Mouse (Mus musculus): ENCODE measurements around the gene Fads6. TPM values are rescaled to one million over a fixed set of nuclear protein-coding genes. Genes with fewer than 3 reads are reported as not detected.
A peak's percentile ranks its signal among the peaks of the same experiment; 100 is the strongest.

The Fads6 gene
- total RNA-seq, 2 experiments from 2014 or later: 0.58 to 2.3 TPM

- ATAC-seq (ENCODE audit: poor library complexity, severe bottlenecking): no peak
Measured at GRCm38 (mm10) chr11:115262954-115263353, 34.5 kb downstream of the Fads6 start.

DNA sequence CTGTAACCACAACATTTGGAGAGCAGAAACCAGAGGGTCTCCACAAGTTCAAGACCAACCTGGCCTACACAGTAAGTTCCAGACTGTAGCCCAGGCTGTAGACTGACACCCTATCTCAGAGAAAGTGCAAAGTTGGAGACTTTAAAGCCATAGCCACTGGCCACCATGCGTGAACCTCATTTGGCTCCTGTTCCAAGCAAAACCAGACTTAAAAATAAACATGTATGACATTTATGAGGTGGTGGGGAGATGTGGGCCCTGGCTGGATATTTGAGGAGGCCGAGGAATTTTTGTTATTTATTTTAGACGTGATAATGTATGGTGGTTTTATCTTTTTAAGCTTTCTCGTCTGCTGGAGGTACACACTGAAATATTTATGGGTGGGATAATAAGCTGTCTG, 38.3 kb downstream of the Fads6 start:
- no peak for ATAC-seq (ENCODE audit: poor library complexity, severe bottlenecking)

GRCm38 (mm10) chr11:115257775-115258510, 39.5 kb downstream of the Fads6 start:
- ATAC-seq (ENCODE audit: poor library complexity, severe bottlenecking): no peak

DNA sequence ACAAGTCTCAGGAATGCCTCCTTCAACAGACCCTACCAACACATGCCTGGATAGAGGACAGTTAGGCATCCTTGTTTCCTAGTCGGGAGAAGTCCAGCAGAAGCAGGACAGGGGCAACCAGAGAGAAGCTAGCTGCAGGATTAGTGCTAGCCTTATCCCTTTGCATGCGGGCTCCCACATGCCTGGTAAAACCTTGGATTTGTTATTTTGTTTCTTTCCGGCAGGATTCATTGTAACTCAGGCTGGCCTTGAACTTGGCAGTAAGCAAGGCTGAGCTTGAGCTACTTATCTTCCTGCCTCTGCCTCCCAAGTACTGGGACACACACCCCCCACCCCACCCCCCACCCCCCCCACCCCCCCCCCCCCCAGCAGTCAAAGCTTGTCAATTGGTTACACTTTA, 46.2 kb downstream of the Fads6 start:
- ATAC-seq (ENCODE audit: poor library complexity, severe bottlenecking): no peak

DNA sequence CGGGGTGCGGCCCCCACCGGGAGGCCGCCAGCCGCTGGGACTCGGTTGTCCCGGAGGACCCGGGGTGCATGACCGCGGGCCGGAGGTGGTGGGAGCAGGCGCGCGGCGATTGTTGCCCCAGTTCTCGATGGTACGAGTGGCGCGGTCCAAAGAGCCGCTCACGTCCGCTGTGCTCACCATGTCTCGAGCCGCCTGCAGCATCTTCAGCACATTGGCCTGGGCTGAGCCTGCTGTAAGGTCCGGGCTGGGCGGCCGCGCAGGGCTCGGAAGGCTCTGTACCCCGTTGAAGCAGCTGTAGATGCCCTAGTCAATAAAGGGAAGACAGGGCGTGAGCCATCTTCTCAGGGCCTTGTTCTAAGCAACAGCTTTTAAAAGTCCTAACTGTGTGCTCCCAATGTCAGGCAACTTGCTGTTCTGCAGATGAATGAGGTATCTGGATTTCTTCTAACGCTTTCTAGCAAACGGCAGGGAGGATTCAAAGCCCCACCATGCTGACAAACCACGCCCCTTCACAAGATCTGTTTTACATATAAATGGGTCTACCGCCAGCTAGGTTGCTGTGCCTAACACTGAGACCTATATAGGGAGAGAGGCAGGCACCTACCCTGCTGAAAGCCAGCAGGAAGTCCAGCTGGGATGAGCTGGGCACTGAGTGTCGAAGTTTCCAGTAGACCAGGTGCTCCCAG, 46.9 kb downstream of the Fads6 start:
- ATAC-seq (ENCODE audit: poor library complexity, severe bottlenecking): no peak; the same call in 1 of the 2 replicates

- ATAC-seq (ENCODE audit: poor library complexity, severe bottlenecking): 0 out of 2 replicates have a peak, but pooled peaks have one; percentile 6
Measured at GRCm38 (mm10) chr11:115249721-115250404, 47.6 kb downstream of the Fads6 start.

DNA sequence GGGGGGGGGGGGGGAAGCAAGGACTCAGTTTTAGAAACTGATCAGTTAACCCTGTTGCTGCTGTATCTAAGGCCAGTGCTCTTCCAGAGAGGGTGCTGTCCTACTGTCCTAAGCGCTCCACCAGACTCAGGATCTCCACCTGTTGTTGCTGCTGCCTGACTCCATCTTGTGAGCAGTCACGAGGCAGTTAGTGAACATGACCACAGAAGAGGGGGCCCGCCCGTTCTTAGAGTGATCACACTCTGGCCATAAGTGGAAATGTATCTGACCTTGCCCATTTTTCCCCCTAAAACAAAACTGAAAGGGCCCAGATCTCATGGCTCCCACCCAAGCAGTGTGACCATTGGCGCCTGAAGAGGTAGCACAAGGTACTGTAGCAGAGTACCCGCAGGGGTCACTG, 49.5 kb downstream of the Fads6 start:
- no peak for ATAC-seq (ENCODE audit: poor library complexity, severe bottlenecking)

- no peak for ATAC-seq (ENCODE audit: poor library complexity, severe bottlenecking)
Measured at GRCm38 (mm10) chr11:115247240-115247639, 50.2 kb downstream of the Fads6 start.

DNA sequence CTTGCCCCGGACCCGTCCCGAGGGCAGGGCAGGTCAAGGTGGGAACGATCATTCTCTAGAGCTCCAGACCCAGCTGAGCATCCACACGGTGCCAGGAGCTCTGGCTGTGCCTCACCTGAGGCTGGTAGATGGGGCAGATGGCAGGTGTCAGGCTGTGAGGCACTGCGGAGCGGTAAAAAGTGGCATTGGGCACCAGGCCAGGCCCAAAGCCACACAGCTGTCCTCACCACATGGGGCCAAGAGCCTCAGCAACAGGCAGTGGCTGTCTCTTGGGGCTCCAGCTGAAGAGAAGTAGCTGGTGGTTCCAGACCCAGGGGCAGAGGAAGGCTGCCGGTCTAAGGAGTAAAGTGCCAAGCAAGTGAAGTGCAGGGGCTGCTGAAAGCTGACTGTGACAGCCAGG, 51.1 kb downstream of the Fads6 start:
- ATAC-seq (ENCODE audit: poor library complexity, severe bottlenecking): no peak

GRCm38 (mm10) chr11:115244840-115245239, 52.6 kb downstream of the Fads6 start:
- no peak for ATAC-seq (ENCODE audit: poor library complexity, severe bottlenecking)

GRCm38 (mm10) chr11:115243783-115244182, 53.7 kb downstream of the Fads6 start:
- ATAC-seq (ENCODE audit: poor library complexity, severe bottlenecking): no peak

GRCm38 (mm10) chr11:115242746-115243145, 54.7 kb downstream of the Fads6 start:
- no peak for ATAC-seq (ENCODE audit: poor library complexity, severe bottlenecking)

DNA sequence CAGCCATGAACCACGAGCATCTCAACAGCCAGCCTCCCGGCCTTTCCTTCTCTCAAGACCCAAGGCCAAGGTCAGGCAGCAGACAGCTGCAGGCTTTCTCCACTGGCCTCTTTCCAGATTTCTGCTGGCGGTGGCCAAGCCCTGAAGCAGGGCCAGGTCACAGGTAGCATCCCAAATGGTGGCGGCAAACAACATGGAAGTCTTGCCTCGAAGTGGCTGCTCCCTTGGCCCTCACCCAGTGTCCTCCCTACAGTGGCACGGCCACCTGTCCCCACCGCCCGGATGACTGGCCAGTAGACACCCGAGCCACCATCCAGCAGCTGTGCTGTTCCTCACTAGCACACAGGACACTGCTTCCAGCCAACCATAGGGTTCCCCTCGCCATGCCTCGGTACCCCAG, 56.1 kb downstream of the Fads6 start:
- no peak for ATAC-seq (ENCODE audit: poor library complexity, severe bottlenecking)

DNA sequence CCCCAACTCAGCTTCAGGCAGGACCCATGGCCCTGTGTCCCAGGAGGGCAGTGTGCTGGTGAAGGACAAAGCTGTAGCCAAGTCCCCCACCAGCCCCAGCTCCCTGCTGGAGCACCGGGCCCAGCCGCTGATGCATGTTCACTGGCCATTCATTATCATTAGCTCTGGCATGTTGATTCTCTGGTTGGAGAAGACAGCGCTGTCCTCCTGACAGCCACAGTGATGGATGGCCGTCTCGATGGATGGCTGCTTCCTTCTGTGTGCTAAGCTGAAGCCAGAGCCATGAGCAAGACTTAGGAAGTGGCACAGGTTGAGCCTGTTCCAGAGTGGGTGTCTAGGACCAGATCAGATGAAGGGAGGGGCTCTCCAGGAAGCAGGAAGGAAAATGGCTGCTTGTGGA, 60.9 kb downstream of the Fads6 start:
- no peak for ATAC-seq (ENCODE audit: poor library complexity, severe bottlenecking)

DNA sequence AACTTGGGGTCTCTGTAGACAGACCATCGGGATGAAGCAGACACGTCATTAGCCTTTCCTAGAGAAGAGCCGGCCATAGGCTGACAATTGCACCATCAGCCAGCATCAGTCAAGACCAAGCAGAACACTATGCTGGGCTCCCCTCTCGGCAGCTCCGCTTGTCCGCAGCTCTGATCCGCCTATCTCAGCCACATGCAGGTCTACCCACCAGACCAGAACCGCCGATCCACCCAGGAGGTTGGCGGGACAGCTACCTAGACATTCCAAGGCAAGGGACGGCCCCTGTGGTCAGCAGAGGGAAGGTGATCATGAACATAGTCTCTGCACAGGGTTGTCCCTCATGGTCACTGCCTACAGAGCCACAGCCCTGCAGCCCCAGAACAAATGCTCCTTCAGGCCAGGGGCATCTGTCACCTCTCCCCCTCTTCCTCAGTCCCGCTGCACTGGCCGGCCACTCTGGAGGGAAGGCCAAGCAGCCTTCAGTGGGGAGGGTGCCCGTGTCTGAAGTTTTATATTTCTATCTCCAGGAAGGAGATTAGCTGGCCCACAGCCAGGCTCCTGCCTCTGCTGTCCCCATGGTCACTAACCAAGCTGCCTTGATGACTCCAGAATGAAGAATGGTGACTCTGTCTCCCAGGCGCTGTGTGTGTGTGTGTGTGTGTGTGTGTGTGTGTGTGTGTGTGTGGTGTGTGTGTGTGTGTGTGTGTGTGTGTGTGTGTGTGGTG, 63.0 kb downstream of the Fads6 start:
- ATAC-seq (ENCODE audit: poor library complexity, severe bottlenecking): no peak

- no peak for ATAC-seq (ENCODE audit: poor library complexity, severe bottlenecking)
Measured at GRCm38 (mm10) chr11:115233526-115234290, 63.8 kb downstream of the Fads6 start.

DNA sequence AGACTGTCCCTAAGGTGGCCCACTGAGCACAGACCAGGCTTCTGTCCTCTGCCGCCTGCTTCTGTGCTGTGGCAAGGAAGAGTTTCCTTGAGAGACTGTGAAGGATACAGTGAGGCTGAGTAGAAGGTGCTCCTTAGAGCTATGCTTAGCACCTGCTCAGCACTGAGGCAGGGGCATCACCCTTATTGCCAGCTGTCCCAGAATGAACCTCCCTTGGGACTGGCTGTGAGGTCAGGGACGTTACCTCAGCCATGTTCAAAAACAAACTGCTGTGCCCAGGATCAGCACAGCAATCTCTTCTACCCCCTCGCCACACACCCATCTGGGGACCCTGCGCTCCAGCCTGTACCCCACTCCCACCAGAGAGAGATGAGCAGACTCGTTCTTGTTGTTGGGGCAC, 64.6 kb downstream of the Fads6 start:
- ATAC-seq (ENCODE audit: poor library complexity, severe bottlenecking): no peak

GRCm38 (mm10) chr11:115231924-115232323, 65.5 kb downstream of the Fads6 start:
- ATAC-seq (ENCODE audit: poor library complexity, severe bottlenecking): no peak

DNA sequence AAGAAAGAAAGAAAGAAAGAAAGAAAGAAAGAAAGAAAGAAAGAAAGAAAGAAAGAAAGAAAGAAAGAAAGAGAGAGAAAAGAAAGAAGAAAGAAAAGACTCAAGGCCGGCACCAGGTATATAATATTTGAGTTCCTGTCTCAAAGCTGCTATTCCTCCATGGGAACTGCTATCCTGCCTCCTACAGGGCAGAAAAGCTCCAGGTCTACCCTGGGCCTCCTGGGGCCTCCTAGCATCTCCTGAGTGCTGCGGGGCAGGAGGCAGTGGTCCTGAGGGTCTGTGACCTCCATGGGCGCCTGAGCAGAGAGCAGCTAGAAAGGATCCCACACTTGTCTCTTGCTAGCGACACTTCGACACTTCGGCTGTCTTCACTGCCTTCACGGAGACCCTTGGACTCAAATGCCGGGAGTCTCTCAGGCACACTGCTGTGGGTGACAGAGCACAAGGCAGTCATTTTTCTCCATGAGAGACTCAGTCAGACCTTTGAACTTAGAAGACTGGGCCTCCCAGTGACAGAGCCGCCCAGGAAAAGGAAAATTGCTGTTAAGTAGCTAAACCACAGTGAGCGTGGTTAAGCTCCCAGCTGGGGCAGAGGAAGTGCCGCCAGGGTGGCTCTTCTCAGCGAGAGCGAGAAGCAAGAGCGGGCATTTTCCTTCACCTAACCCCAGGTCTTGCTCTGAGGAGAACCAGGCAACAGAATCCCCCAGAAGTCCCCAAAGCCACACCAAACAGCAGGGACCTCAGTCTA, 66.1 kb downstream of the Fads6 start:
- ATAC-seq (ENCODE audit: poor library complexity, severe bottlenecking): peak; percentile 74

Measured in megakaryocyte, adult 5-6 weeks (primary cell).